In the genomic region with DNA sequence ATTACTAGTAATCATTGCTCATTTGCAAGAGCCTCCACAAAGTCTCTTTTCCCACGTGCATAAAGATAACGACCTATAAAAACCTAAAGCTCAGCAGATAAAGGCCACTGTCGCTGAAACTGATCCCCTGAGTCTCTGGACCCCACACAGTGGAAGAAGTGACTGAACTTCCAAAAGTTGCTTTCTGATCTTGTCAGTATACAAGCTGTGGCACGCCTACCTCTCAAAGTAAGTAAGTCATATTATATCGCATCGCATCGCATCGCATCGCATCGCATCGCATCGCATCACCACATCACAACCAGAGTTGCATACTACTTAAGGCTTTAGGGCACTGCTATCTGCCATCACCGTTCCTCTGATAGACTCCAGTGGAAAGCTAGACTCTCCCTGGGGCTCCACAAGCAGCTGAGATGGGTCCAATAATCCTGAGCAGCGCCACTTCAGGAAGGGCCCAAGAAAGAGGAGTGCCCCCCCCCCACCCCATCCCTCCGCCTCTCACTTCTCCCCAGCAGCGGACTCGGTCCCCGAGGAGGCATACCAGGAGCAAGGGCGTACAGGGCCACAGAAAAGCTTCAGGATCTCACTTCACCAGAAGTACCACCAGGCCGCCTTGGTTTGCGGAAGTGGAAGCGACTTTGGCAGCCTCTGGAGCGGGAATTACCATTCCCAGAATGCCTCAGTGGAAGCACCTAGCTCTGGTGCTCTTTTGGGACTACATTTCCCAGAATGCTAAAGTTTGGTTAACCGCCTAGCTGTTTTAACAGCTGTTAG, we compare ENCODE assay signal across 8 mouse cellular contexts. TPM values are rescaled to one million over a fixed set of nuclear protein-coding genes. Genes with fewer than 3 reads are reported as not detected.
DNase-seq lines count a peak whose midpoint lies in the region; ATAC-seq lines count a peak whose summit lies in the region.

No protein-coding gene starts in this region.

- no peaks in the 10 kb centered on the region for H3K9me3 ChIP-seq in erythroblast, embryonic 14.5 days (ENCODE audit: control insufficient read depth, low read length)

- peaks cover 6% of the 10 kb centered on the region; the same call in 1 of the 2 replicates for H3K79me2 ChIP-seq in macrophage (ENCODE audit: inconsistent target)

- DNase-seq in embryo, embryonic 10.5 days (ENCODE audit: low spot score), result peak; percentile 90
- peak; percentile 70 for DNase-seq in gastrocnemius, postnatal 25 days
- DNase-seq in induced T-regulatory cell, adult 2 months (ENCODE audit: low read depth), result peak; percentile 9
- DNase-seq in left cerebral cortex, adult 8-10 months (ENCODE audit: low spot score in 2 of 2), result peak; percentile 52 to 65
- peak; percentile 80 for DNase-seq in right cerebral cortex, adult 18-20 months

- H3K4me1 ChIP-seq in erythroblast, embryonic 14.5 days (ENCODE audit: control insufficient read depth), result peaks cover 8% of the 10 kb centered on the region

- 19% methylated on average over 24 of the region's 24 CpGs for WGBS in macrophage (ENCODE audit: missing documents)

- H3K27me3 ChIP-seq in erythroblast, embryonic 14.5 days (ENCODE audit: control insufficient read depth), result no peaks in the 10 kb centered on the region

- H3K36me3 ChIP-seq in erythroblast, embryonic 14.5 days (ENCODE audit: control insufficient read depth), result peaks cover 4% of the 10 kb centered on the region
- peaks cover 3% of the 10 kb centered on the region; the same call in 1 of the 2 replicates for H3K36me3 ChIP-seq in macrophage (ENCODE audit: inconsistent target)

- peak overlapping the region; percentile 61 for H3K4me3 ChIP-seq in erythroblast, embryonic 14.5 days (replicated peaks)
- peak overlapping the region; percentile 64 for H3K4me3 ChIP-seq in macrophage (ENCODE audit: inconsistent target)

- H3K27ac ChIP-seq in macrophage, result peak overlapping the region; percentile 33

- ATAC-seq in erythroblast, adult 5-6 weeks (replicated peaks; ENCODE audit: low FRiP score, poor library complexity, severe bottlenecking), result no peak

RNA-seq across cellular contexts. Expression of a gene that starts 3.6 kb away (rescaled TPM):
- 0.01 TPM in 1 of 2 replicates, not detected in the other for polyA plus RNA-seq in erythroblast, embryonic 14.5 days (2012)
- total RNA-seq in erythroblast, adult 5-6 weeks (2015; ENCODE audit: low replicate concordance), result 1.9 TPM in 2 replicates
- total RNA-seq in erythroblast, adult 5-6 weeks (2017; ENCODE audit: low replicate concordance), result 0.43 and 1.3 TPM in 2 replicates
- 1 to 10 TPM; 2.5 to 2.6 TPM for total RNA-seq in gastrocnemius, postnatal 25 days (2021)
- 10 to 100 TPM; 11.5 to 15.4 (median 12.1) TPM for total RNA-seq in left cerebral cortex, adult 8-10 months (2022)
- total RNA-seq in macrophage (2018; cell fraction: chromatin; rRNA removed), result 10 to 100 TPM in 19 of 26 experiments, 1 to 10 TPM in 7; 5.1 to 29.5 (median 13.7) TPM
- 1 to 10 TPM; 1.7 to 6.9 (median 4.7) TPM for total RNA-seq in macrophage (2018; cell fraction: cytosol; rRNA removed)
- 10 to 100 TPM in 10 of 26 experiments, 1 to 10 TPM in 16; 3.8 to 22.3 (median 7.6) TPM for total RNA-seq in macrophage (2018; cell fraction: nucleus; rRNA removed)
- polyA plus RNA-seq in macrophage (2018), result 3.9 to 7.1 TPM (median 4.4 TPM) in 3 replicates

RNA-seq across cellular contexts. Expression of a gene that starts 29.7 kb away (rescaled TPM):
- 0.02 TPM in 1 of 2 replicates, not detected in the other for polyA plus RNA-seq in erythroblast, embryonic 14.5 days (2012)
- not detected in 2 replicates for total RNA-seq in erythroblast, adult 5-6 weeks (2015; ENCODE audit: low replicate concordance)
- total RNA-seq in erythroblast, adult 5-6 weeks (2017; ENCODE audit: low replicate concordance), result 2.1 TPM in 1 of 2 replicates, not detected in the other
- 1 to 10 TPM; 2.2 TPM for total RNA-seq in gastrocnemius, postnatal 25 days (2021)
- total RNA-seq in left cerebral cortex, adult 8-10 months (2022), result 10 to 100 TPM in 3 of 4 experiments, 1 to 10 TPM in 1; 9.5 to 11.8 (median 10.5) TPM
- 1 to 10 TPM in 19 of 26 experiments, under 1 TPM in 6, not detected in 1; 0.41 to 7.4 (median 2.4) TPM for total RNA-seq in macrophage (2018; cell fraction: chromatin; rRNA removed)
- total RNA-seq in macrophage (2018; cell fraction: cytosol; rRNA removed), result 1 to 10 TPM in 19 of 26 experiments, under 1 TPM in 7; 0.33 to 2.6 (median 1.3) TPM
- 1 to 10 TPM in 19 of 26 experiments, under 1 TPM in 7; 0.23 to 5.1 (median 2.0) TPM for total RNA-seq in macrophage (2018; cell fraction: nucleus; rRNA removed)
- polyA plus RNA-seq in macrophage (2018), result 0.92 to 1.6 TPM (median 1.1 TPM) in 3 replicates

RNA-seq across cellular contexts. Expression of a gene that starts 32.8 kb away (rescaled TPM):
- not detected in 2 replicates for polyA plus RNA-seq in erythroblast, embryonic 14.5 days (2012)
- total RNA-seq in erythroblast, adult 5-6 weeks (2015; ENCODE audit: low replicate concordance), result not detected in 2 replicates
- 0.60 TPM in 1 of 2 replicates, not detected in the other for total RNA-seq in erythroblast, adult 5-6 weeks (2017; ENCODE audit: low replicate concordance)
- not detected for total RNA-seq in gastrocnemius, postnatal 25 days (2021)
- 1 to 10 TPM; 2.7 to 4.8 (median 3.1) TPM for total RNA-seq in left cerebral cortex, adult 8-10 months (2022)
- total RNA-seq in macrophage (2018; cell fraction: chromatin; rRNA removed), result under 1 TPM in 5 of 26 experiments, not detected in 21; 0.26 to 0.73 (median 0.33) TPM
- under 1 TPM in 7 of 26 experiments, not detected in 19; 0.03 to 0.07 (median 0.06) TPM for total RNA-seq in macrophage (2018; cell fraction: cytosol; rRNA removed)
- under 1 TPM in 5 of 26 experiments, not detected in 21; 0.17 to 0.58 (median 0.21) TPM for total RNA-seq in macrophage (2018; cell fraction: nucleus; rRNA removed)
- polyA plus RNA-seq in macrophage (2018), result 0.06 to 0.09 TPM in 2 of 3 replicates, not detected in the other

RNA-seq across cellular contexts. Expression of a gene that starts 46.9 kb away (rescaled TPM):
- not detected in 2 replicates for polyA plus RNA-seq in erythroblast, embryonic 14.5 days (2012)
- total RNA-seq in erythroblast, adult 5-6 weeks (2015; ENCODE audit: low replicate concordance), result 2.9 TPM in 1 of 2 replicates, not detected in the other
- total RNA-seq in erythroblast, adult 5-6 weeks (2017; ENCODE audit: low replicate concordance), result not detected in 2 replicates
- 1 to 10 TPM; 1.4 to 1.9 TPM for total RNA-seq in gastrocnemius, postnatal 25 days (2021)
- 1 to 10 TPM; 7.7 to 9.9 (median 9.0) TPM for total RNA-seq in left cerebral cortex, adult 8-10 months (2022)
- 1 to 10 TPM in 16 of 26 experiments, under 1 TPM in 8, not detected in 2; 0.31 to 7.5 (median 1.6) TPM for total RNA-seq in macrophage (2018; cell fraction: chromatin; rRNA removed)
- 1 to 10 TPM in 13 of 26 experiments, under 1 TPM in 12, not detected in 1; 0.09 to 1.8 (median 1.0) TPM for total RNA-seq in macrophage (2018; cell fraction: cytosol; rRNA removed)
- 1 to 10 TPM in 12 of 26 experiments, under 1 TPM in 10, not detected in 4; 0.23 to 5.0 (median 1.2) TPM for total RNA-seq in macrophage (2018; cell fraction: nucleus; rRNA removed)
- 1.1 to 2.5 TPM (median 1.6 TPM) in 3 replicates for polyA plus RNA-seq in macrophage (2018)

Comparison
In these comparisons a context has a peak if more than half of its experiments do, and no peak if none do; other contexts are left out.
1. DNase-seq: peak in every context shown above with its lines; median percentile 90 in embryo, embryonic 10.5 days; 80 in right cerebral cortex, adult 18-20 months; 70 in gastrocnemius, postnatal 25 days; 58 in left cerebral cortex, adult 8-10 months; 9 in induced T-regulatory cell, adult 2 months.